Mouse (Mus musculus): Measurements from ENCODE around the gene Nfkb1.

Gene Nfkb1

DNA sequence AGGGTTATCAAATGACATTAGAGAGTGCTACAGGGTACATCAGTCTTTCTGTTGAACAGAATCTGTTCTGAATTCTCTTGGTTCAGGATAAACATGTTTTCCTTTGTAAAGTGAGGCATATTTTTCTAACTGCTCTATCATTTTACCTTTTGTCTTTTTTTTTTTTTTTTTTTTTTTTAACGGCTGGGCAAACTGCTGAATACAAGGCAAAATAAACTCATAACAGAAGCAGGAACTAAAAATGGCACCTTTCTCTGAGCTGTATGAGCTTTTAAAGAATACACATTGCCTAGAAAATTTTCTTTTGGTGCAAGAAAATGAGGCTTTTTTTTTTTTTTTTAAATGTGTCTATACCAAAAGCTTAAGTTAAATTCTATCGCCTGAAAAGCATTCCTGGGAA lies 105.3 kb downstream of the Nfkb1 start:
- DNase-seq (ENCODE audit: low spot score), result no peak

DNA sequence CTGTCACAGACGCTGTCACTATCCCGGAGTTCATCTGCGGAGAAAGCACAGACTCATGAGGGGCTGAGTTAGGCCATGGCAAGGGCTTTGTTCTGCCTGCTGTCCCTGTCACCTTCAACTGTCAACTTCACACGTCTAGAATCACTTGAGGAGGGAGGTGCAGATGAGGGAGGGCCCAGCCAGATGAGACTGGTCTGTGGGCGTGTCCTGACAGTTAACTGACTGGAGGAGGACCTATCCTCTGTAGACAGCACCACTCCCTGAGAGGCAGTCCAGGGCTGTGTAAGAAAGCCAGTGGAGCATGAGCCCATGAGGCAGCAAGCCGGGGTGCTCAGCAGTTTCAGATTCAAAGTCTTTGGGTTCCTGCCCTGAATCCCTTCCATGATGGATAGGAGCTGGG lies 105.9 kb downstream of the Nfkb1 start:
- DNase-seq (ENCODE audit: low spot score), result no peak

DNA sequence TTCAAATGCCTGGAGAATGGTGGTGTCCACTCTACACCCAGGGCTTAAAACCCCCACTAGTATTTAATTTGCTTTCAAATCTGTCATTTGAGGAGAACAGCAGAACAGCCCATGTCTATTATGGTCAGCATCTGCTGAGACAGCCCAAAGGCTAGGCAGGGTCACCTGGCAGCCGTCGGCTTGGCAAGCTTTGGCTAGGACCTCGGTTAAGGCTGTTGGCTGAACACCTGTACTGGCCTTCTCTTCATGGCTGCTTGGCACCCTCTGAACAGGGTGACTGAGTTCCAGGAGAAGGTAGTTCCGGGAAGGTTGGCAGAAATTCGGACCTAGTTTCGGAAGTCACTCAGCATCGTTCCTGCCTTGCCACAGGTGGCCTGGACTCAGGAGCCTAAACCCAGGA lies 109.1 kb downstream of the Nfkb1 start:
- no peak for DNase-seq (ENCODE audit: low spot score)

DNA sequence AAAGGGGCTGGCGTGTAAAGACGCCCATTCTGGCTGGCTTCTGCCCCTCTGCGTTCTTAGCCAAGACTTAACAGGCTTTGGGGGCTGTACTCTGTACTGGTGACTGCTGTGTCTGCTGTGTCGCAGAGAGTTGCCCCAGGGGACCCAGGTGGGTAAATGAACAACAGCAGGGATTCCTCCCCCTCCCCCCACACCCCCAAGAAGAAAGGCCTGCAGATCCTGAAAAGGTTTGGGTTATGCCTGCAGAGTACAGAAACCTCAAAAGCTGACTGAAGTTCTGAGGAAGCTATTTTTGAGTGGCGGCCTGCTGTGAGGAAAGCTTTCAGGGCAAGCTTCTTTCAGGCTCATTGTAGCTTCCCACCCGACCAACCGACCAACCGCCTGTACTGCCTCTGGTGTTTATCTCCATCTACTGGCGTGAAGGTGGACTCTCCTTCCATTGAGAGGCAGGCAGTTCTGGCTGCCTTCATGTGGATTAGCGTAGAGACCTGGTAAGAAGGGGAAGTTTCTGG lies 109.7 kb downstream of the Nfkb1 start:
- DNase-seq (ENCODE audit: low spot score), result no peak

DNA sequence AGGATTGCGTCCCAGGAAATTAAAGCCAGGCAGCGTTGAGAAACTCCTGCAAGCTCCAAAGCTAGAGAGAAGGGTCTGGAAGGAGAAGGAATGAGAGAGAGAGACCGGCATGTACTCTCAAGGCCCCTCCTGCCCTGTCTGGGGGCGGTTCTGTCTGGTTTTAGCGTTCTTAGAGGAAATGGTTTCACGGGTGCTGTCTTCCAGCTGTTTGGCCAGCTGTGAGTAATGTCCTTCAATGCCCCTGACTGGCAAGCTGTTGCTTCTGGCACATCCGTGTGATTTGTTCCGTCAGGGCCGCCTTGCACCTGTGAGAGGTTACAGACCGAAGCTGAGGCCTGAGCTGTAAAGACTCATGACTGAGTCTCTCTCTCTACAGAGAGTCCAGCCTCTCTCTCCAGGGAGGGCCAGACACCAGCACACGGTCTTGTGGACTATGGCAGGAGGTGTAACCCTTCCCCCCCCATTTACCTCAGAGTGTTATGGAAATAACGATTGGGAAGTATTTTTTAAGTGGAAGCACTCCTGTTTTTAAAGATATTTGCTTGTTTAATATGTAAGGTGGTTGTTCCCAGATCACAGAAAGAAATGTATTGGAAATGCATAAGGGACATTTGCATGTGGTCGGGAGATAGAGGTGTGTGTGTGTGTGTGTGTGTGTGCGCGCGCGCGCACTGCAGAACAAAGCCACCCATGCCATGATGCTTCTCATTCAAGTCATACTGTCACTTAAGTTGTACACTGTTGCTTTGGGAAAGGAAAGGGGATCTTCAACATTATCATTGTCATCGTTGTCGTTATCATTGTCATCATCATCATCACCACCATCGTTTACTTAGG lies 110.7 kb downstream of the Nfkb1 start:
- DNase-seq (ENCODE audit: low spot score), result peak; percentile 54

DNA sequence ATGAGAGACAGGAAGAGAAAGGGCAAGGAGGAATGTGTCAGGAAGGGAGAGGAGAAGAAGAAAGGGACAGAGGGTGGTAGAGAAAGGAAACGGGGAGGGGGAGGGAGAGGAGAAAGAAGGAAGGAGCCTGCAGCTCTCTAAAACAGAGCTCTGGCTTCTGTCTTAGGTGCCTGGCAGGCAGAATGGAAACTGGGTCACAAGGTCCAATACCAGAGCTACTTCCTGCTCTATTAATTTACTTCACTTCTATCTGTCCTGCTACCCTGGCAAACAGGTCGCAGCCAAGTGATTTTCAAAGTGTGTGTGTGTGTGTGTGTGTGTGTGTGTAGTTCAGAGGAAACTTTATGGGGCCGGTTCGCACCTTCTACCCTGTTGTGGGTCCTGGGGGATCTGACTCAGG lies 112.2 kb downstream of the Nfkb1 start:
- DNase-seq (ENCODE audit: low spot score), result no peak

DNA sequence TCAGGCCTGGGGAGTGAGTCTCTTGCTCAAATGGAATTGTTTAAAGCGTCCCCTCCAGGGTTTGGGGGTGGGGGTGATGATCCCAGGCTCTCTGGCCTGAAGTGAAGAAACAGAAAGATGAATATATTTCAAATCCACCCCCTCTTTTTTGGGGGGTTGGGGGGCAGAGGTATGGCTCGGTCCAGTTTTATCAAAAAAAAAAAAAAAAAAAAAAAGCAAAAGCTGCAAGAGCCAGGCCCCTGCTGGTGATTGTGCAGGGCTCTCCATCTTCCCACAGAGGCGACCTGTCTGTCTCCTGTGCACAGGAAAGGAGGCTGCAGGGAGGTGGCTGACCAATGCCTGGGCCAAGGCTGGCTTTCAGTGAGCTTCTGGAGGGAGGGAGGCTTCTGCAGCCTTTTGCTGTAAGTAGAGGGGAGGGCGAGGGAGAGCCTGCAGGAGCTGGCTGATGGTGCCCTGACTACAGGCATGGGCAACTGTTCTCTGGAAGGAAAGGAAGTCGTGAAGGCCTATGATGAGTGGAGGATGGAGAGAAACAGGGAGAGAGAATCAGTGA lies 112.7 kb downstream of the Nfkb1 start:
- no peak for DNase-seq (ENCODE audit: low spot score)

DNA sequence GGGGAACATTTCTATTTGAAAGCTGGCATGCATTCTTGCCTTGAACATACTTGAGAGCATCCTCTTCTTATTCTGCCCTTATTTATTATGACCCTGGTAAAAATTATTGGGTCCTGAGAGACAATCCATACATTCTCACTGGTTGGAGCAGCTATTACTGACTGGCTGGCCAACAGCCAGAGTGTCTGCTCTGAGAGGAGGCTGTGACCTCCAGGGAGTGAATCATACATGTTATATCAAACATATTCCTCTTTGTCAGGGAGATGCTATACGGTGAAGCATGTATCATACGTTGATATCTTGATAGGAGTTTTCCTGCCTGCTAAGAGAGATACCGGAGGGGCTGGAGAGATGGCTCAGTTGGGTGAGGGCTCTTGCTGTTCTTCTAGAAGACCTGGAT lies 116.2 kb downstream of the Nfkb1 start:
- no peak for DNase-seq (ENCODE audit: low spot score)

DNA sequence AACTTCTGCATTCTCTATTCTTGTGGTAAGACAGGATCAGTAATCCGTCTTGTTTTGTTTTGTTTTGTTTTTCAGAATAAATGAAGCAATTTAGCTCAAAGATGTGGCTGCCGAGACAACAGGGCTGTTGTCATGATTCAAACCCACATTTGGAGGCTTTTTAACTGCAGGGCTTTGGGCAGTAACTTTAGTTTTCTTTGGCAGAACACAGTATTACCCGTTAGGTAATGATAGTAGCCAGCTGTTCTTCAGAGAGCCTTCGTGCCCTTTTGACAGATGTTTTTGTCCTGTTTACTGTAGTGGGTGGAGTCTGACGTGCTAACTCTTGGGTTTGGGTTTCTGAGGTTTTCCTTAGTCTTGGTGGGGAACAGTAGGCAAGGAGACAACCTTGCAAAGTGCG lies 118.3 kb downstream of the Nfkb1 start:
- peak; percentile 44 for DNase-seq (ENCODE audit: low spot score)

DNA sequence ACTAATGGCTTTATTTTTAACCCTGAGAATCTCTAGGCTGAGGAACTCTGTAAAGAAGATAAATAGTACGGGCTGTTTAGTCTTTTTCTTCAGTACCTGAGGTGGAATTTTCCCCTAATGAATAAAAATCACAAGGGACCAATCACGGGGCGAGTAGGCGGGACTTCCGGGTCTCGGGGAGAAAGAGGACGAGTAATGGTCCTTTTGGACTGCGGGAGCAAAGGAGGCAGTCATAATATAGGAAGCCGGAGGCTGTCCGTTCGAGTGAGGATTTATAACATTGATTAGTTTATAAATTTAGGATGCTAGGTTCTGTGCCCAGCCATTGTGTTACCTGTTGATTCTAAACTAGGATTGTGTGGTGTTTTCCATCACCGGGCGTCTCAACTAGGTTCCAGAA lies 119.8 kb downstream of the Nfkb1 start:
- DNase-seq (ENCODE audit: low spot score), result no peak

DNA sequence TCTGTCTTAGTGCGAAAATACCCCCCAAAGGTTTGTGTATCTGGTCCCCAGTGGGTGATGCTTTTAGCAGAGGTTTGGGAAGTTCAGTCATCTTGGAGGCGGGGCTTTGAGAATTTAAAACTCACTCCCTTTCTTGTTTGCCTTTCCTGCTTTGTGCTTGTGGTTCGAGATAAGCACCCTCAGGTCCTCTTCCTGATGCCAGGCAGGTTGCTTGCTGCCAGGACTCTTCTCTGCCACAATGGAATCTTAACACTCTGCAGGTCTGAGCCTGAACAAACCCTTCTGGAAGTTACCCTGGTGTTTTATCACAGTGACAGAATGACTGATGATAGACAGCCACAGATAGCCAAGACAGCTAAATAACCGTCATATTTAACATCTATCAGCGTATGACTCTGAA lies 122.7 kb downstream of the Nfkb1 start:
- no peak for DNase-seq (ENCODE audit: low spot score)

DNA sequence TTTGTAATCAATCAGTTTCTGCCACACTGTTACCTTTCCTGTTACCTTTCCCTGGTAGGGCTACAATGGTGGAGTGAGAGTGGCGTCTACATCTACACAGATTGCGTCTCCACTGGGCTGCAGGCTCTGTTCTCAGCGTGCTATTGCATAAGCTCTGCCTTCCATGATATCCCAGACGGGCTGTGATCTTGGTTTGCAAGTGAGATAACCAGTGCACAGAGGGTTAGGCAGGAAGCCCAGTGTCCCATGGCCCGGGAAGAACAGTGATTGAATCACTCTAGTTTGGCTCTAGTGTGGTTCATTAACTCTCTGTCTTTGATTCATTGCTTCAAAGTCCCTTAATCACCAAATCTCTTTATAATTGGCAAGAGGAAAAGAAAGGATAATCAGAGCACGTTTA lies 123.5 kb downstream of the Nfkb1 start:
- no peak for DNase-seq (ENCODE audit: low spot score)

DNA sequence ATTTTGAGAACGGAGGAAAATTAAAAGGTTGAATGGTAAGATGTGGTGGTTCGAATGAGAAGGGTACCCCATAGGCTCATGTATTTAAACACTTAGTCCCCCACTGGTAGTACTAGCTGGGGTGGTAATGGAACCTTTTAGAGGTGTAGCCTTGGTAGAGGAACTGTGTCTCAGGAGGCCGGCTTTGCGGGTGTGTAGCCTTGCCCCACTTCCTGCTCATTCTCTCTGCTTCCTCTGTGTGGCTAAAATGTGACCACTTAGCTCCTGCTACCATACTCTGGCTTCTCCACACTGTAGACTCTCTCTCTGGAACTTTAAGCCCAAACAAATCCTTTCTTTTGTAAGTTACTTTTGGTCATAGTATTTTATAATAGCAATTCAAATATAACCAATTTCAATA lies 126.0 kb downstream of the Nfkb1 start:
- peak; percentile 21 for DNase-seq (ENCODE audit: low spot score)

DNA sequence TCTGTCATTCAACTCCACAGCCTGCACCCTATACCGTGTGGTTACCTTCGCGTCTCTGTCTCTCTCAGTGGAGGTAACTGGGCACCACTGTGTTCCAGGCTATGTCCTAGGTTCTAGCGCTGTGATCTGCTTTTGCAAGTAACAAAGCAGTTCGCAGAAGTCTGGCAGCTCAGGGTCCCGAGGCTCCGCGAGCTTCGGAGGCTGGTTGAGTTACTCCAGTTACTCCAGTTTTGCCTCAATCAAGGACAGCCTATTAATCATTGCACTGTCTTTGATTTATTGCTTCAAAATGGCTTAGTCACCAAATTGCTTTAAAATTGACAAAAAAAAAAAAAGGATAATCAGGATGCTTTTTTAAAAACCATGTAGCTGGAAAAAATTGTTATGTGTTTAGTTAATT lies 126.6 kb downstream of the Nfkb1 start:
- DNase-seq (ENCODE audit: low spot score), result no peak

DNA sequence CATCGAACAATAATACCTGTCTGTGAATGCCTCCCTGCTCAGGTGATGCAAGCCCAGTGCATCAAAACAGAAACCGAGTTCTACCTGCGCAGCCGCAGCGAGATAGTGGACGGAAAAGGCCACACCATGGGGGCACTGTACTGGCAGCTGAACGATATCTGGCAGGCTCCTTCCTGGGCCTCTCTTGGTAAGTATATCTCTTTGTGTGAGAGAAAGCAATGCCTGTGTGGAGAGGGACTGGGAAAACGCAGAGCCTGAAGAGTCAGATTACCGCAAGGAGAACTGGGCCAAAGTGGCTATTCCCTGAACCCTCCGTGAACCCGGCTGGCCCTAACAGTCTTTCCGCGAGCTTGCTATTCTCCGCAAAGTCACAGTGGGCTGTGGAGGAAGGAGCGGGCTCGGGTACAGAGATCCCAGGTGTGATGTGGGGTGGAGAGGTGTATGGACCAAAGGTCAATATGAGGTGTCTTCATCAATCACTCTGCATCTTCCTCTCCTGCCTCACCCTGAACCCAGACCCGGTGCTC lies 128.1 kb downstream of the Nfkb1 start:
- DNase-seq (ENCODE audit: low spot score), result no peak

DNA sequence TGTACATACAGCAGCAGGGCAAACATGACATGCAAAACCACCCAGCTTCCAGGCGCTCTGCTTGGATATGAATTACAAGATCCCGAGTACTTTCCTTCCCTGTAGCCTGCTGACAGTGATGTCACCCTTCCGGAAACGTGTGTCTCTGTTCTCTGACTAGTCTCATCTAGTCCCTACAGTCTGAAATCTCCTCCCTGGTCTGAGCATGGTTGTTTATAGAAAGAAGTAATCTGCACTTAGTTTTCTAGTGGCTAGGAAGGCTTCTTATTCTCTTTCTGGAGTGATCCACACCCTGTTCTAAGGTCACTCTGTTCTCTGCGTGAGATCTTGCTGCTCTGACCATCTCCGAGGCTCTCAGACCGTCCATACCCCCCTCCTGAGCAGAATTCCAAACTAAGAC lies 129.3 kb downstream of the Nfkb1 start:
- no peak for DNase-seq (ENCODE audit: low spot score)

DNA sequence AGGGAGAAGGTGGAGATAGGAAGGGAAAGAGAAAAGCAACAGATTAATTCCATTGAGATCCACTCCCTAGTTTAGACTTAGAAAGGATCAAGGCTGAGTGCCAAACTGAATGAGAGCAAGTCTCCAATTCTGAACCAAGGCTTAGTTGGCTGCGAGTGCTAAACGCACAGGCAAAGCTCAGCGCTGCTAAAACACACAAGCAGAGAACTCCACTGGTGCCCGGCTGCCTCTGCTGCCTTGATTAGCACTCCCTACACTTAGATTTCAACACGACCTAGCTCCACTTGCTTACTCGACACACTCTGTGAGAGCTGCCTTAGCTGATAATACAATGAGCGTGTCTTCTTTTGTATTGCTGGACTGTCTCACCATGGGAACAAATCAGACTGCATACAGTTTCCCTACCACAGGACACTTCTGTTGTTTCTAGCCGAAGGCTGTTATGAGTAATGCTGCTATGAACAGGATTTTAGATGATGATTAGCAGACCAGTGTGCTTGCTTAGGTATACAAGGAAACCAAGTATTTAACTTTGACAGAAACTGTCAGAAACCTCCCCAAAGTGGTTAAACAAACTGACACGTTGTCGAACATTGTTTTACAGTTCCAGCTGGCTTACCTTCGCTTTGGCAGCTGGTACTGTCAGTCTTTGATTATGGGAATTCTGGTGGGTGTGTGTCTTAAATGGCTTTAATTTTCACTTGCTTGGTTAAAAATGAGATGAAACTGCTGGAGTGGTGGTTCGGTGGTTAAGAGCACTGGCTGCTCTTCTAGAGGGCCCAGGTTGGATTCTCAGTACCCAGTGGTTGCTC lies 134.3 kb downstream of the Nfkb1 start:
- DNase-seq (ENCODE audit: low spot score), result no peak

DNA sequence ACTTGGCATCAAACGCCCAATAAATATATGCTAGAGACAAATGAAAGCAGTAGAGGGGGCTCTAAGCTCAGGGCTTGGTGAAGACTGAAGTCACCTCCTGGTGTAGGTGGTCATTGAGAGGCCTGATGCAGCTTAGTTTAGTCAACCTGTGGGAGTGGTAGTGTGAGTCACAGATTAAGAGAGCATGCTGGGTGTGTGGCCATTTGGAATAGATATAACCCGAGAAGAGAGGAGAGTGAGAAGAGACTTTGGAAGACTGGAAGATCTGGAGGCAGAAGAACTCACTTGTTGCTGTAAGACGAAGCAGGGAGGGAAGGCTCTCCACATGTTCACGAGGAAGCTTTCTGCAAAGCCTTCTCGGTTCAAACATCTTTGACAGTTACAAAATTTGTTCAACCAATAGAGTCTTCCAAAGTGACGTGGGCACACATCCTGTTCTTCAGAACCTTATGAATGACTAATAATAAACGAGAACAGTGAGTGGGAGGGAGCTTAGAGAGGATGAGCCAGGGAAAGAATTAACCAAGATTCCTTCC lies 135.2 kb downstream of the Nfkb1 start:
- peak; percentile 35 for DNase-seq (ENCODE audit: low spot score)

DNA sequence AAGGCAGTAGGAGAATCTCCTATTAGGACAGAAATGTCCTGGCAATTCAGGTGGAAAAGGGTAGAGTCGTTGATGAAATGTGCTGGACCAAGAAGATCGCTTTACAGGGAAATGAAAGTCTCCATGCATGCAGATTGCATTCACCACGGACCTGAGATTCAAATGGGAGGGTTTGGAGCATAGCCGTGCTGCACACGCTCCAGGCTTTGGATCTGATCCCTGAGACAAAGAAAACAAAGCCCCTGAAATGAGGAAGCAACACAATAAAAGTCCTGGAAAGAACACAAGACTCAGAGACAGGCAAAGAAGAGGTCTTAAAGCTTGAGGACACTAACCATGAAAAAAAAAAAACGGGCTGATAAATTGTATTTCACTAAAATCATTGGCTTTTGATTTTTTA lies 136.2 kb downstream of the Nfkb1 start:
- no peak for DNase-seq (ENCODE audit: low spot score)

DNA sequence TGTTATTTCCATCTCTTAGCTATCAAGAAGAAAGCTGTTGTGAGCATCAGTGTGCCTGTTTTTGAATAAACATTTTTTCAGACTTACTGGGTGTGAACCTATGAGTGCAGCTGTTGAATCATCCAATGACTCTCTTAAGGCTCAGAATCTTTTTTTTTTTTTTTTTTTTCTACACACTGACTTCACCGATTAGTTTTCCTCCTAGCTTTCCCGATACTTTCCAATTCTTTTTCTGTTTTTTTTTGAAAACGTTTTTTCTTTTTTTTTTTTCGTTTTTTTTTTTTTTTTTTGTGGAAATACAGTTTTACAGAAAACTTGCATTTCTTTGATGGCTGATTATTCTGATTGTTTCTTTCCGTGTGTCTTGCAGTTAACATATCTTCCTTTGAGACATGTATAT lies 138.5 kb downstream of the Nfkb1 start:
- DNase-seq (ENCODE audit: low spot score), result no peak

DNA sequence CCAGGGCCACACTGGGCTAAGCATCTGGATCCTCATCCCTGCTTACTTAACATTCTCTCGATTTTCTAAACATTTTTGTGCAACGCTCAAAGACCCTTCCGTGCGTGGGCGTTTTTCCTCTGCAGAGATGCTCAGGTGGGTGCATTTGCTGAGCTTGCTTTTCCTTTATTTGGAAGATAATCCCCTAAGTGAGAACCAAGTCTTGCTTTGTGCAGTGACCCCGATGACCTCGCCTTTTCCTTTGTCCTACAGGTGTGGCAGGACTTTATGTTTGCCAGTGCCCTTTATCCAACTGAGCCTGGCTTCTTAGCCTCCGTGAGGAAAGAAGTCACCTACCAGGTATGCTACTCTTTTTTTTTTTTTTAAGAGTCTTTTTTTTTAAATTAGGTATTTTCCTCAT lies 144.0 kb downstream of the Nfkb1 start:
- DNase-seq (ENCODE audit: low spot score), result no peak

DNA sequence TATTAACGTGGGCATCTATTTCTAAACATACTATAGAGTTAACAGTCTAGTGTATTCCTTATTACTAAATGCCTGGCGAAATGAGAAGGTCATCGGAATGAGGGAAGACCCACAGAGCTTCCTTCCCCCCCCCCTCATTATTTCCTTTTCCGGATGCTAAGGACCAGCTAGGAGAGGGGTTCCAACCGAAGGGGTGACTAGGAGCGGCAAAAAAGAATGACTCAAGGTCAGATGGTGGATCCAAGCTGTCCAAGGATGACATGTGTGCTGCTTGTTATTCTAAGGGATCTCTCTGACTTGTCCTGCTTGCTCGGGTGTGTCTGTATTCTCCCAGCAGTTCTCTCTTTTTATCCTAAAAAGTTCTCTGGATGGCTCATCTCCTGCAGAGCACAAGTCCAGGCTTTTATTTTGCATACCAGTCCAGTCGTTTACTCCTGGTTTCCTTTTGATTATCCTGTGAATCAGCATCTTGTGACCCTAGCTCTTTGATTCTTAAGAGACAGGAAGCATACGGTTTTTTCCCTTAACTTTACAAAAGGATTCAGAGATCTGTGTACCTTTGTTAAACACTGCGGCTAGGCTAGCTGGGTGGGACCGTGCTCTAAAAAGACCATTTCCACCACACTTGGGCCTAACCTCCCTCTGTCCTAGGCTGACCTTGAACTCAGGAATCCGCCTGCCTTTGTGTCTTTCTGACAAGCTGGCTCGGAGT lies 145.0 kb downstream of the Nfkb1 start:
- no peak for DNase-seq (ENCODE audit: low spot score)

All from lung, postnatal 25 days (tissue).